Mouse (Mus musculus): ENCODE measurements at regions not wholly inside any gene's neighbourhood (a gene's known extent, or its start where the extent isn't known, plus 50 kb on each side); places are given as distances from the start of the nearest gene placed in this dataset.
A peak's percentile ranks its signal among the peaks of the same experiment; 100 is the strongest.

- Histone ChIP-seq H3K27ac (replicated peaks in 1 of 2; ENCODE audit: control insufficient read depth in 1 of 2, insufficient read depth in 1 of 2, low read depth in 2 of 2, low read length in 2 of 2) (peak overlapping the region in 1 of 2 experiments; percentile 85; a peak in 1 of 4 replicates), H3K4me1 (ENCODE audit: control insufficient read depth in 2 of 2, insufficient read depth in 2 of 2, low read length in 2 of 2) (peaks cover 24 to 53% of the 10 kb centered on the region in 2 experiments)
Observed at GRCm38 (mm10) chr14:24749313-24749712, 262.4 kb downstream of the Rps24 start.

DNA sequence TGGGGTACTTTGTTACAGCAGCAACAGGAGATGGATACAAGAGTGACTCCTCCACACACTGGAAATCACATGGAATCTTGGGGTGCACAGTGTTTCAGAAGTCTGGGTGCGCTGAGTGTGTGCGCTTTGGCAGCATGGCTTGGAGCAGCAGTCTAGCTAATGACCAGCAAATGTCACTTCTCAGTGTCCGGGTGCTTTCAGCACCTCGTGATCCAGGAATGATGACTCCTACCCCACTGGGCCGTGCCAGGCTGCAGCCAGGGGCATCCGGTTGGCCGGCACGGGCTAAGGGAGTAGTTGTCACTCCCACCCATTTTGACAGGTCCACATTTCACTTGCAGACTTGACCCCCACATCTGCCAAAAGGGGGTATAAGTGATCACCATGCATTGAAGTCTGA is 264.3 kb downstream of the Rps24 start:
- Histone ChIP-seq H3K4me1 (ENCODE audit: control insufficient read depth in 2 of 2, insufficient read depth in 2 of 2, low read length in 2 of 2) (peaks cover 26 to 41% of the 10 kb centered on the region in 2 experiments), H3K9me3 (ENCODE audit: control insufficient read depth, low read length) (no peaks in the 10 kb centered on the region), H3K4me2 (ENCODE audit: low read length) (no peak overlapping the region), H3K36me3 (ENCODE audit: control insufficient read depth, insufficient read depth, low read length) (no peaks in the 10 kb centered on the region), H3K27me3 (ENCODE audit: control insufficient read depth, insufficient read depth, low read length) (no peaks in the 10 kb centered on the region), H3K4me3 (ENCODE audit: control insufficient read depth in 1 of 2, insufficient read depth in 1 of 2, low read depth in 1 of 2, low read length in 2 of 2) (no peak overlapping the region), H3K9ac (ENCODE audit: low read length) (no peak overlapping the region), H3K27ac (replicated peaks in 1 of 2; ENCODE audit: control insufficient read depth in 1 of 2, insufficient read depth in 1 of 2, low read depth in 2 of 2, low read length in 2 of 2) (no peak overlapping the region)
- ATAC-seq (ENCODE audit: insufficient number of reproducible peaks, insufficient read depth, low FRiP score, low read depth): no peak
- WGBS: 49% methylated on average over 8 of the region's 8 CpGs

More at GRCm38 (mm10) chr14:24749313-24749712, 262.4 kb downstream of the Rps24 start:
- Histone ChIP-seq H3K9ac (ENCODE audit: low read length) (no peak overlapping the region), H3K36me3 (ENCODE audit: control insufficient read depth, insufficient read depth, low read length) (no peaks in the 10 kb centered on the region), H3K4me3 (ENCODE audit: control insufficient read depth in 1 of 2, insufficient read depth in 1 of 2, low read depth in 1 of 2, low read length in 2 of 2) (no peak overlapping the region), H3K27me3 (ENCODE audit: control insufficient read depth, insufficient read depth, low read length) (no peaks in the 10 kb centered on the region), H3K4me2 (ENCODE audit: low read length) (no peak overlapping the region), H3K9me3 (ENCODE audit: control insufficient read depth, low read length) (no peaks in the 10 kb centered on the region)
- ATAC-seq (ENCODE audit: insufficient number of reproducible peaks, insufficient read depth, low FRiP score, low read depth): no peak
- 80% methylated on average over 9 of the region's 9 CpGs for WGBS

DNA sequence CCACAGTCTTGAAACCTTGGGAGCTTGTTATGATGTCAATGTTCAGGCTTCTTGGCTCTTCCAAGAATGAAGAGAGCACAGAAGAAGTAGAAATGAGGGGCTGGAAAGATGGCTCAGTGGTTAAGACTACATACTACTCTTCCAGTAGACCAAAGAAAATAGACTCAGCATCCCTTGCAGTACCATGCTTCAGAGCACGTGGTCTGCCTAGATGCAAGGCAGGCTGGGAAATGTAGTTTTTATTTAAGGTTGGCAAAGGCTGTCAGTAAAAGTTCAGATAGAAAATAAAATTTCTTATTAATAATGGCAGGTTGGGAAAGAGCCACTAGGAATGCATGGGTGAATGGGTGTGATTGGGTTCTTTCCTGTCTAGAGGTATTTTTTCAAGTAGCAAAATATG is 267.8 kb downstream of the Rps24 start:
- no peak overlapping the region for H3K9ac ChIP-seq (ENCODE audit: low read length)
- no peak overlapping the region for H3K4me3 ChIP-seq (ENCODE audit: control insufficient read depth in 1 of 2, insufficient read depth in 1 of 2, low read depth in 1 of 2, low read length in 2 of 2)
- ATAC-seq (ENCODE audit: insufficient number of reproducible peaks, insufficient read depth, low FRiP score, low read depth): no peak
- WGBS: 65% methylated on average over 1 of the region's 1 CpGs
- no peaks in the 10 kb centered on the region for H3K27me3 ChIP-seq (ENCODE audit: control insufficient read depth, insufficient read depth, low read length)
- H3K36me3 ChIP-seq (ENCODE audit: control insufficient read depth, insufficient read depth, low read length): no peaks in the 10 kb centered on the region
- H3K27ac ChIP-seq (replicated peaks in 1 of 2; ENCODE audit: control insufficient read depth in 1 of 2, insufficient read depth in 1 of 2, low read depth in 2 of 2, low read length in 2 of 2): no peak overlapping the region
- no peaks in the 10 kb centered on the region for H3K9me3 ChIP-seq (ENCODE audit: control insufficient read depth, low read length)
- H3K4me2 ChIP-seq (ENCODE audit: low read length): no peak overlapping the region
- H3K4me1 ChIP-seq (ENCODE audit: control insufficient read depth in 2 of 2, insufficient read depth in 2 of 2, low read length in 2 of 2): peaks cover 22 to 29% of the 10 kb centered on the region in 2 experiments

DNA sequence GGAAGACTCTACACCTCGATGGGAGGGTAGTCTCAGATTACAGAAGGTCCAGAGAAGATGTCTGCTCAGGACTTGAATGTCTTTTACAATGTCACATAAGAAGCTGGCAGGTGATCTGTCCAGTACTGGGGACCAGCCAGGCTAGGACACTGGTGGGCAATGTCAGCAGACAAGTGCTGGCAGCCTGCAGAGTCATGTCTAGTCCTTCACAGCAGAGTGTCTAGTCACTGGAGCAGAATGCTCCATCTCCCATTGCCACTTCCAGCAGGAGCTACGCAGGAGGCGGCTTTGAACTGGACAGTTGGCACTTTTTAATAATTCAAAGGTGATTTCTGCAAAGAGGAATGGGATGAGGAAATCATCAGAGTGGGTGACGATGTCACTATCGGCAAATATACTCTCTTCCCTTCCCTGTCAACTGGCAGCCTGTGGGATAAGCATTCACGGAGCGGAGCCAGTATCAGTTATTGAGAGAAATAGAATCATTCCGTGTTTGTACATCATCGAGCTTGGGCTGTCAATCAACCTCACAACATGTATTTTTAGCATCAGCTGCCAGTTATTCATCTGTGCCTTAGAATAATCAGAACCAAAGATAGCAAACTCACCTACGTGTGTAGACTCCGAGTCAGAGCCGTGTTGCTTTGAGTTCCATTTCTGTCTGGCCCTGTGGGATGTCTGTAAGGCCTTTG is 268.6 kb downstream of the Rps24 start:
- Histone ChIP-seq H3K27me3 (ENCODE audit: control insufficient read depth, insufficient read depth, low read length) (no peaks in the 10 kb centered on the region), H3K36me3 (ENCODE audit: control insufficient read depth, insufficient read depth, low read length) (no peaks in the 10 kb centered on the region)
- WGBS: 68% methylated on average over 12 of the region's 12 CpGs

GRCm38 (mm10) chr14:24757302-24757701 is 270.4 kb downstream of the Rps24 start:
- no peaks in the 10 kb centered on the region for H3K27me3 ChIP-seq (ENCODE audit: control insufficient read depth, insufficient read depth, low read length)
- no peaks in the 10 kb centered on the region for H3K9me3 ChIP-seq (ENCODE audit: control insufficient read depth, low read length)
- H3K4me3 ChIP-seq (ENCODE audit: control insufficient read depth in 1 of 2, insufficient read depth in 1 of 2, low read depth in 1 of 2, low read length in 2 of 2): no peak overlapping the region
- ATAC-seq (ENCODE audit: insufficient number of reproducible peaks, insufficient read depth, low FRiP score, low read depth): 0 out of 2 replicates have a peak, but pooled peaks have one; percentile 5
- H3K4me1 ChIP-seq (ENCODE audit: control insufficient read depth in 2 of 2, insufficient read depth in 2 of 2, low read length in 2 of 2): peaks cover 16 to 19% of the 10 kb centered on the region in 2 experiments
- H3K27ac ChIP-seq (replicated peaks in 1 of 2; ENCODE audit: control insufficient read depth in 1 of 2, insufficient read depth in 1 of 2, low read depth in 2 of 2, low read length in 2 of 2): peak overlapping the region in 1 of 2 experiments; percentile 74; a peak in 2 of 4 replicates
- WGBS: 64% methylated on average over 1 of the region's 1 CpGs
- no peak overlapping the region for H3K9ac ChIP-seq (ENCODE audit: low read length)
- no peaks in the 10 kb centered on the region for H3K36me3 ChIP-seq (ENCODE audit: control insufficient read depth, insufficient read depth, low read length)
- H3K4me2 ChIP-seq (ENCODE audit: low read length): no peak overlapping the region

More for the DNA sequence above, 268.6 kb downstream of the Rps24 start:
- ATAC-seq (ENCODE audit: insufficient number of reproducible peaks, insufficient read depth, low FRiP score, low read depth): no peak
- H3K27ac ChIP-seq (replicated peaks in 1 of 2; ENCODE audit: control insufficient read depth in 1 of 2, insufficient read depth in 1 of 2, low read depth in 2 of 2, low read length in 2 of 2): no peak overlapping the region
- no peaks in the 10 kb centered on the region for H3K9me3 ChIP-seq (ENCODE audit: control insufficient read depth, low read length)
- H3K4me1 ChIP-seq (ENCODE audit: control insufficient read depth in 2 of 2, insufficient read depth in 2 of 2, low read length in 2 of 2): peaks cover 22 to 27% of the 10 kb centered on the region in 2 experiments
- H3K4me2 ChIP-seq (ENCODE audit: low read length): no peak overlapping the region
- H3K9ac ChIP-seq (ENCODE audit: low read length): no peak overlapping the region
- no peak overlapping the region for H3K4me3 ChIP-seq (ENCODE audit: control insufficient read depth in 1 of 2, insufficient read depth in 1 of 2, low read depth in 1 of 2, low read length in 2 of 2)

GRCm38 (mm10) chr14:24757843-24758242 is 270.9 kb downstream of the Rps24 start:
- 15% methylated on average over 1 of the region's 1 CpGs for WGBS
- peak; percentile 70 for ATAC-seq (ENCODE audit: insufficient number of reproducible peaks, insufficient read depth, low FRiP score, low read depth)

GRCm38 (mm10) chr14:24760926-24761325 is 274.0 kb downstream of the Rps24 start:
- no peak overlapping the region for H3K27ac ChIP-seq (replicated peaks in 1 of 2; ENCODE audit: control insufficient read depth in 1 of 2, insufficient read depth in 1 of 2, low read depth in 2 of 2, low read length in 2 of 2)
- no peak overlapping the region for H3K9ac ChIP-seq (ENCODE audit: low read length)
- H3K4me1 ChIP-seq (ENCODE audit: control insufficient read depth in 2 of 2, insufficient read depth in 2 of 2, low read length in 2 of 2): peaks cover 16 to 19% of the 10 kb centered on the region in 2 experiments
- H3K4me3 ChIP-seq (ENCODE audit: control insufficient read depth in 1 of 2, insufficient read depth in 1 of 2, low read depth in 1 of 2, low read length in 2 of 2): no peak overlapping the region
- 51% methylated on average over 1 of the region's 1 CpGs for WGBS
- no peaks in the 10 kb centered on the region for H3K9me3 ChIP-seq (ENCODE audit: control insufficient read depth, low read length)
- no peak for ATAC-seq (ENCODE audit: insufficient number of reproducible peaks, insufficient read depth, low FRiP score, low read depth)
- H3K36me3 ChIP-seq (ENCODE audit: control insufficient read depth, insufficient read depth, low read length): no peaks in the 10 kb centered on the region
- H3K27me3 ChIP-seq (ENCODE audit: control insufficient read depth, insufficient read depth, low read length): no peaks in the 10 kb centered on the region
- H3K4me2 ChIP-seq (ENCODE audit: low read length): no peak overlapping the region

More at GRCm38 (mm10) chr14:24757843-24758242, 270.9 kb downstream of the Rps24 start:
- Histone ChIP-seq H3K27ac (replicated peaks in 1 of 2; ENCODE audit: control insufficient read depth in 1 of 2, insufficient read depth in 1 of 2, low read depth in 2 of 2, low read length in 2 of 2) (peak overlapping the region; percentile 40 to 74), H3K9ac (ENCODE audit: low read length) (no peak overlapping the region), H3K4me1 (ENCODE audit: control insufficient read depth in 2 of 2, insufficient read depth in 2 of 2, low read length in 2 of 2) (peaks cover 16 to 19% of the 10 kb centered on the region in 2 experiments), H3K27me3 (ENCODE audit: control insufficient read depth, insufficient read depth, low read length) (no peaks in the 10 kb centered on the region), H3K9me3 (ENCODE audit: control insufficient read depth, low read length) (no peaks in the 10 kb centered on the region), H3K36me3 (ENCODE audit: control insufficient read depth, insufficient read depth, low read length) (no peaks in the 10 kb centered on the region), H3K4me2 (ENCODE audit: low read length) (no peak overlapping the region), H3K4me3 (ENCODE audit: control insufficient read depth in 1 of 2, insufficient read depth in 1 of 2, low read depth in 1 of 2, low read length in 2 of 2) (no peak overlapping the region)
